Mouse (Mus musculus) thymus, adult 2 months (tissue): ENCODE measurements around the gene Vegfa.

ENCODE experiments used
- CTCF ChIP-seq: fragments of 200-500 bp; IDR thresholded peaks from 2 replicates; pipeline ENCODE4 v1.5.1; 2012; ENCODE audit warnings: mild to moderate bottlenecking, control low read depth, low read length, moderate library complexity, borderline replicate concordance; ENCODE audit not compliant: control insufficient read depth, poor library complexity, insufficient read depth; ENCODE audit errors: extremely low read depth
- POLR2A ChIP-seq: fragments of 200-500 bp; IDR thresholded peaks from 2 replicates; pipeline ENCODE4 v1.6.1; 2012; ENCODE audit warnings: mild to moderate bottlenecking, low read length, control low read depth, moderate library complexity; ENCODE audit not compliant: control insufficient read depth, poor library complexity, insufficient read depth; ENCODE audit errors: extremely low read depth

GRCm38 (mm10) chr17:46033607-46034006, 1.4 kb upstream of the Vegfa start:
- TF ChIP-seq POLR2A (no peak), CTCF (no peak)
